Mouse (Mus musculus): ENCODE data around the gene Tmem169.

Tmem169 gene

GRCm38 (mm10) chr1:72326162-72326821, 42.1 kb downstream of the Tmem169 start:
- DNase-seq, result no peak

- DNase-seq, result no peak
Observed at GRCm38 (mm10) chr1:72334807-72335206, 50.6 kb downstream of the Tmem169 start.

DNA sequence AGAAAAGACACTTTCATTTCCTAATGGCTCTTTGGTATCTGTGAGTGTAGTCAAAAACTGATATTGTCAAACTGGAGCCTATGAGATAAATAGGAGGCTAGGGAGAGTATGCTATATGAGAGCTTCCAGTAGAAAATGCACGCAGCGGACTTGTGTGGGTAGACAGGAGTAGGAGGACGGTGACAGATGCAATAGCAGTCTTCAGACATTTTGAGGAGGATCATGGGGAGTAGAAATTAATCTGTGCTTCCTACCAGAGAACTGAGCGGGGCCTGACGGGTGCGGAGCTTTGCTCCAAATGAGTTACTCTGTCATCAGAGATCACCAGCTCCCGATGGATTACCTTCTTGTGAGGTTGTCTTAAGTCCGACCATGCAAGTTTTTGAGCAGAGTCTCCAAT, 52.6 kb downstream of the Tmem169 start:
- no peak for DNase-seq

GRCm38 (mm10) chr1:72338341-72338740, 54.2 kb downstream of the Tmem169 start:
- no peak for DNase-seq

GRCm38 (mm10) chr1:72347873-72348272, 63.7 kb downstream of the Tmem169 start:
- DNase-seq, result no peak

Data from kidney, postnatal 4 days (tissue).